Mouse (Mus musculus) hindbrain, embryonic 16.5 days (tissue): ENCODE measurements around the gene Gtsf1. TPM values are rescaled to one million over a fixed set of nuclear protein-coding genes. Genes with fewer than 3 reads are reported as not detected.

Source experiments
- ATAC-seq: fragments of 200-750 bp; cut with Nextera tagmentation; 2 replicates; pipeline ENCODE4 v1.8.0; 2017; ENCODE audit warnings: moderate TSS enrichment, moderate library complexity
- H3K27ac ChIP-seq: fragments of 300-500 bp; sonication (generic); 2 replicates; pipeline ENCODE4 v1.5.1; 2014; ENCODE audit warnings: low read depth, mild to moderate bottlenecking, control low read depth, low read length, moderate library complexity
- H3K27me3 ChIP-seq: fragments of 300-500 bp; sonication (generic); replicated peaks from 2 replicates; pipeline ENCODE4 v1.6.1; 2014; ENCODE audit warnings: low read length; ENCODE audit not compliant: control insufficient read depth, insufficient read depth
- H3K36me3 ChIP-seq: fragments of 300-500 bp; sonication (generic); 2 replicates; pipeline ENCODE4 v1.6.1; 2014; ENCODE audit warnings: mild to moderate bottlenecking, low read length, moderate library complexity, mixed read lengths; ENCODE audit not compliant: control insufficient read depth, insufficient read depth
- H3K4me1 ChIP-seq: fragments of 300-500 bp; sonication (generic); 2 replicates; pipeline ENCODE4 v1.6.1; 2014; ENCODE audit warnings: low read depth, low read length; ENCODE audit not compliant: control insufficient read depth, insufficient read depth
- H3K4me2 ChIP-seq: fragments of 300-500 bp; sonication (generic); 2 replicates; pipeline ENCODE4 v1.6.1; 2014; ENCODE audit warnings: mild to moderate bottlenecking, low read length, control low read depth, moderate library complexity
- H3K4me3 ChIP-seq: fragments of 300-500 bp; sonication (generic); 2 replicates; pipeline ENCODE4 v1.5.1; 2014; ENCODE audit warnings: mild to moderate bottlenecking, low read length, control low read depth, moderate library complexity
- H3K9ac ChIP-seq: fragments of 300-500 bp; sonication (generic); 2 replicates; pipeline ENCODE4 v1.6.1; 2014; ENCODE audit warnings: low read depth, mild to moderate bottlenecking, control low read depth, low read length, moderate library complexity
- H3K9me3 ChIP-seq: fragments of 300-500 bp; sonication (generic); 2 replicates; pipeline ENCODE4 v1.6.1; 2014; ENCODE audit warnings: mild to moderate bottlenecking, low read length, moderate library complexity; ENCODE audit not compliant: control insufficient read depth
- WGBS: fragments of 180-500 bp; shearing (Covaris S2); extraction: QIAGEN DNeasy Blood & Tissue Kit; methylation state at CpG from one replicate; pipeline ENCODE4 v1.1.7; 2014; 5-methylcytosine and 5-hydroxymethylcytosine counted together
- polyA plus RNA-seq: library from polyadenylated mRNA; unstranded; fragments of >200 nt; fragmentation: Nextera tagmentation; extraction: Ambion mirVana; gene quantifications from 2 replicates; pipeline ENCODE4 v1.2.1, GENCODE M21; 2015

The Gtsf1 gene
- polyA plus RNA-seq, 1 experiment from 2014 or later = not detected

DNA sequence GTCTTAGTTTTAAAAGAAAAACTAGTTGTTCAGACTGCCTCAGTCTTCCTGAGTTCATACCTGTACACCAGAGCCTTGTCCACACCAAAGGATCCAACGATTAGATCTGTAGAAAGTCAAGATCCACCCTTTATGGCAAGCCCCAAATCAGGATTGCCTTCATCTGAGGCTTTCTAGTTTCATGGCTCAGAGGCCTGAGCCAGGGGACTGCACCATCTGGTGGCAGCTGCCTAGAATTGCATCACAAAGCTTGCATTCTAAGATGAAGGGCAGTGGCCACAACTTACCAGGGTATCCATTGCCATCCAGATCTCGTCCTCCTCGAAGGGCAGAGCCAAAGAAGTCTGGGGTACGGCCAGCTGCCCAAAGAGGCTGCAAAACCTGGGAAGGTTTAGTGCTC, 77.4 kb downstream of the Gtsf1 start:
- WGBS = 47% methylated on average over 4 of the region's 4 CpGs
- no peaks in the 10 kb centered on the region for H3K9me3 ChIP-seq
- H3K27ac ChIP-seq = no peak overlapping the region
- no peak overlapping the region for H3K4me2 ChIP-seq
- no peaks in the 10 kb centered on the region for H3K4me1 ChIP-seq
- H3K4me3 ChIP-seq = no peak overlapping the region
- ATAC-seq = peak; percentile 52
- H3K27me3 ChIP-seq = no peaks in the 10 kb centered on the region
- H3K36me3 ChIP-seq = no peaks in the 10 kb centered on the region
- no peak overlapping the region for H3K9ac ChIP-seq

Other genes starting within 250 kb of the Gtsf1 start
- 120 and 124 TPM in 2 replicates for gene Cbx5, start 190.7 kb downstream of the Gtsf1 start, polyA plus RNA-seq
- gene Hnrnpa1, start 190.0 kb downstream of the Gtsf1 start, polyA plus RNA-seq = 483 and 550 TPM in 2 replicates
- gene Nfe2, start 172.1 kb downstream of the Gtsf1 start, polyA plus RNA-seq = 0.65 and 0.69 TPM in 2 replicates
- 207 and 209 TPM in 2 replicates for gene Copz1, start 157.8 kb downstream of the Gtsf1 start, polyA plus RNA-seq
- gene Gpr84, start 119.9 kb downstream of the Gtsf1 start, polyA plus RNA-seq = 0.34 and 0.42 TPM in 2 replicates
- 20.1 and 24.7 TPM in 2 replicates for gene Zfp385a, start 90.4 kb downstream of the Gtsf1 start, polyA plus RNA-seq
- gene Itga5, start 63.7 kb downstream of the Gtsf1 start, polyA plus RNA-seq = 6.3 and 8.6 TPM in 2 replicates
- gene Gtsf2, start 18.0 kb upstream of the Gtsf1 start, polyA plus RNA-seq = 0.45 and 1.0 TPM in 2 replicates
- gene Nckap1l, start 23.3 kb upstream of the Gtsf1 start, polyA plus RNA-seq = 1.7 and 1.9 TPM in 2 replicates
- 89.3 and 91.0 TPM in 2 replicates for gene Pde1b, start 72.6 kb upstream of the Gtsf1 start, polyA plus RNA-seq
- gene Ppp1r1a, start 107.5 kb upstream of the Gtsf1 start, polyA plus RNA-seq = 143 and 161 TPM in 2 replicates
- not detected in 2 replicates for gene Glycam1, start 134.6 kb upstream of the Gtsf1 start, polyA plus RNA-seq